Mouse (Mus musculus): ENCODE measurements at regions not wholly inside any gene's neighbourhood (a gene's known extent, or its start where the extent isn't known, plus 50 kb on each side); places are given as distances from the start of the nearest gene placed in this dataset.
"Not testable (repeated sequence)": the region's sequence is repeated elsewhere in the genome, so short reads cannot be mapped to it uniquely, and the experiment has no call there.

DNA sequence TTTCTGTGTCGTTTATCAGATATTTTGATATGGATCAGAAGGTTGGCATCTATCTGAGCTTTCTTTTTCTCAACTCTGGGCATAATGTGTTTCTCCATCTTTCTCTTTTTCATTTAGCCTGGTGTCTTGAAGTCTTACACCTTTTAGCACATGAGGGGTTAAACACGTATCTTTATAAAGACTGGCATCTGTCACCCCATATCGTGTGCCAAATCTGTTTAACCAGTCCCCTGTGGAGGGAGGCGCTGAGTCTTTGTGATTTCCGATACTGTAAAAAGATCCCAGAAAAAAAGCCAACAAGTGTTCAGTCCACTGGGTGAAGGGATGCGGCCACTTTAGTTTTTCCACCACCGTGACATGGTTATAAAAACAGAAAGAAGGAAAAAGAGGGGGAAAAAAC is 313.3 kb downstream of the Diras2 start:
- Histone ChIP-seq H3K27ac (no peak overlapping the region), H3K9ac (no peak overlapping the region), H3K4me3 (replicated peaks) (no peak overlapping the region), H3K4me1 (replicated peaks) (peaks cover 8% of the 10 kb centered on the region), H3K4me2 (replicated peaks) (no peak overlapping the region), H3K9me3 (no peaks in the 10 kb centered on the region), H3K36me3 (no peaks in the 10 kb centered on the region), H3K27me3 (replicated peaks) (no peaks in the 10 kb centered on the region)
- no peak for ATAC-seq
- 85% methylated on average over 7 of the region's 7 CpGs for WGBS

DNA sequence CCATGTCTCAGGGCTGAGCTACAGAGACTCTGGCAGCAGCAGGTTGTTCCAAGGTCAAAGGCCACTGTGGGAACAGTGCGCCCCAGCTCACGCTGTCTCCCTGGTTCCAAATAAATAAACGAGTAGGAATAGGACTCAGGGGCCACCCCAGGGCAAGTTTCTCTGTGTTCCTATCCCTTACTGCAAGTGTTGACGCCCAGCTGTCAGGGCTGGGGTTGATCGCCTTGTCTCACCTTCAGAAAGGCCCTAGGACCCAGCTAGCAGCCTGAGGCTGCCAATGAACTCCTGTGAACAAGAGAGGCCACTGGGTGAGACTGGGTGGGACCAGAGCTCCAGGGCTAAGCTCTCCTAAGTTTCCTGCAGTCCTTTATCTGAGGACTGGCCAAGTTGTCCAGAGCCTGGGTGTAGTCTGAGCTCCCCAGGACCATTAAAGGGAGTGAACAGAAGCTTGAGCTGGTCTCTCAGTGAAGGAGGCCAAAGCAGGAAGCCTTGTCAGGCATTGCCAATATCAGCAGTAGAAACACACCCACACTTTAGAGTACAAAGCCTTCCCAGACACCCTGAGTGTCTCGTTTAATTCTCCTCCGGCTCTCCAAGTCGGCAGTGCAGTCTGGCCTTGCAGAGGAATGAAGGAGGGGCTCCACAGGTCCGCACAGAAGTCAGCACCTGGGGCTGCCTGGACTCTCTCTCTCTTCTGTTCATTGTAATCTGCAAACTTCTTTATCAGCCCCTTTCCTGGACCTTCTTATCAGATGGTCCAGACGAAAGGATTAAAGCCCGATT is 308.6 kb downstream of the Diras2 start:
- Histone ChIP-seq H3K27ac (peak overlapping the region; percentile 29), H3K27me3 (replicated peaks) (no peaks in the 10 kb centered on the region), H3K4me3 (replicated peaks) (no peak overlapping the region), H3K36me3 (no peaks in the 10 kb centered on the region), H3K9ac (no peak overlapping the region), H3K9me3 (no peaks in the 10 kb centered on the region), H3K4me2 (replicated peaks) (no peak overlapping the region), H3K4me1 (replicated peaks) (peaks cover 16% of the 10 kb centered on the region)
- ATAC-seq = peak; percentile 73
- WGBS = 30% methylated on average over 11 of the region's 11 CpGs

- Histone ChIP-seq H3K27ac (no peak overlapping the region), H3K9me3 (no peaks in the 10 kb centered on the region), H3K27me3 (replicated peaks) (no peaks in the 10 kb centered on the region), H3K36me3 (no peaks in the 10 kb centered on the region), H3K9ac (peak overlapping the region; percentile 1; the same call in 1 of the 2 replicates), H3K4me2 (replicated peaks) (no peak overlapping the region), H3K4me1 (replicated peaks) (peaks cover 16% of the 10 kb centered on the region), H3K4me3 (replicated peaks) (no peak overlapping the region)
- WGBS = 64% methylated on average over 6 of the region's 6 CpGs
- peak; percentile 61 for ATAC-seq
Measured at GRCm38 (mm10) chr13:52223098-52223962, 307.7 kb downstream of the Diras2 start.

GRCm38 (mm10) chr13:52233971-52234370 is 297.1 kb downstream of the Diras2 start:
- no peak overlapping the region for H3K27ac ChIP-seq
- WGBS = 63% methylated on average over 5 of the region's 5 CpGs

GRCm38 (mm10) chr13:52236105-52236504 is 295.0 kb downstream of the Diras2 start:
- H3K4me1 ChIP-seq (replicated peaks) = 0 out of 2 replicates have a peak, but pooled peaks cover 8% of the 10 kb centered on the region
- no peak overlapping the region for H3K4me2 ChIP-seq (replicated peaks)
- ATAC-seq = no peak
- no peak overlapping the region for H3K4me3 ChIP-seq (replicated peaks)
- no peak overlapping the region for H3K27ac ChIP-seq
- no peaks in the 10 kb centered on the region for H3K36me3 ChIP-seq
- H3K27me3 ChIP-seq (replicated peaks) = no peaks in the 10 kb centered on the region
- no peaks in the 10 kb centered on the region for H3K9me3 ChIP-seq
- no peak overlapping the region for H3K9ac ChIP-seq
- WGBS = 30% methylated on average over 10 of the region's 10 CpGs

More at GRCm38 (mm10) chr13:52233971-52234370, 297.1 kb downstream of the Diras2 start:
- Histone ChIP-seq H3K9me3 (no peaks in the 10 kb centered on the region), H3K9ac (no peak overlapping the region), H3K4me3 (replicated peaks) (no peak overlapping the region), H3K27me3 (replicated peaks) (no peaks in the 10 kb centered on the region), H3K4me1 (replicated peaks) (0 out of 2 replicates have a peak, but pooled peaks cover 8% of the 10 kb centered on the region), H3K4me2 (replicated peaks) (no peak overlapping the region), H3K36me3 (no peaks in the 10 kb centered on the region)
- no peak for ATAC-seq

DNA sequence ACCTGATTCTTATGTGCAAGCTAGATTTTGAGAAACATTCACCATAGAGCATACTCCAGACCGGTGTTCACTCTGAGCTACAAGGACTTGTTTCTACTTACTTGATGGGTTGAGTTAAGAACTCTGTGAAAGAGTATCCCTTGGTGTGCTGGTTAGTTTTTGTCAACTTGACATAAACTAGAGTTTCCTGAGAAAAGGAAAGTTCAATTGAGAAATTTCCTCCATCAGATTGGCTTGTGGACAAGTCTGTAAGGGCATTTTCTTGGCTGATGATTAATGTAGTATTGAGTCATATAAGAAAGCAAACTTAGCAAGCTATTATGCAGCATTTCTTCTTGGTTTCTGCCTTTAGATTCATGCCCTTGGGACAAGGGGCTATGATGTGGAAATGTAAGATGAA is 291.5 kb downstream of the Diras2 start:
- H3K9ac ChIP-seq = no peak overlapping the region
- H3K4me1 ChIP-seq (replicated peaks) = 0 out of 2 replicates have a peak, but pooled peaks cover 8% of the 10 kb centered on the region
- H3K27ac ChIP-seq = no peak overlapping the region
- no peak for ATAC-seq
- no peak overlapping the region for H3K4me3 ChIP-seq (replicated peaks)
- no peaks in the 10 kb centered on the region for H3K9me3 ChIP-seq
- H3K36me3 ChIP-seq = no peaks in the 10 kb centered on the region
- H3K27me3 ChIP-seq (replicated peaks) = no peaks in the 10 kb centered on the region
- WGBS = 94% methylated on average over 1 of the region's 1 CpGs
- H3K4me2 ChIP-seq (replicated peaks) = no peak overlapping the region

GRCm38 (mm10) chr13:52241761-52242160 is 289.3 kb downstream of the Diras2 start:
- Histone ChIP-seq H3K27me3 (replicated peaks) (no peaks in the 10 kb centered on the region), H3K9ac (no peak overlapping the region), H3K4me2 (replicated peaks) (no peak overlapping the region), H3K9me3 (no peaks in the 10 kb centered on the region), H3K4me3 (replicated peaks) (no peak overlapping the region), H3K36me3 (no peaks in the 10 kb centered on the region), H3K27ac (no peak overlapping the region), H3K4me1 (replicated peaks) (no peaks in the 10 kb centered on the region)
- 53% methylated on average over 1 of the region's 1 CpGs for WGBS
- ATAC-seq = no peak

DNA sequence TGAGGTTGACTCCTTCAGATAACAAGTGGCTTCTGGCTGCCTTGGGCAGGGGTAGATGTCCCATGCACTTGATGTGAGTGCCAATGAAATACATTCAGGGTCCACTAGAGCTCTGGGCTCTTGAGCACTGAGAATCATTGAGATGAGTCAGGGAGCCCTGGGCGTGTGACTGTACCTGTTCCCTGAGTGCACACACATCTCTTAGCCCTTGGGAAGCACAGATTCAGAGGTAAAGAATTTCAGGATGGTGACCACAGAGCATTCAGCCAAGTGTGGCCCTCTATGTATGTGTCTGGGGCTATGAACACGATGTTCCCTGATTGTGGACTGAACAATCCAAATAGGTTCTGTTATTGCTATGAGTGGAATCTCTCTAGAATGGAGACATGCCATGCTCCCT is 281.6 kb downstream of the Diras2 start:
- 83% methylated on average over 2 of the region's 2 CpGs for WGBS
- H3K27ac ChIP-seq = no peak overlapping the region
- H3K9me3 ChIP-seq = no peaks in the 10 kb centered on the region
- H3K27me3 ChIP-seq (replicated peaks) = no peaks in the 10 kb centered on the region
- H3K4me3 ChIP-seq (replicated peaks) = no peak overlapping the region
- no peak for ATAC-seq
- no peak overlapping the region for H3K4me2 ChIP-seq (replicated peaks)
- H3K4me1 ChIP-seq (replicated peaks) = no peaks in the 10 kb centered on the region
- H3K9ac ChIP-seq = no peak overlapping the region
- H3K36me3 ChIP-seq = no peaks in the 10 kb centered on the region

DNA sequence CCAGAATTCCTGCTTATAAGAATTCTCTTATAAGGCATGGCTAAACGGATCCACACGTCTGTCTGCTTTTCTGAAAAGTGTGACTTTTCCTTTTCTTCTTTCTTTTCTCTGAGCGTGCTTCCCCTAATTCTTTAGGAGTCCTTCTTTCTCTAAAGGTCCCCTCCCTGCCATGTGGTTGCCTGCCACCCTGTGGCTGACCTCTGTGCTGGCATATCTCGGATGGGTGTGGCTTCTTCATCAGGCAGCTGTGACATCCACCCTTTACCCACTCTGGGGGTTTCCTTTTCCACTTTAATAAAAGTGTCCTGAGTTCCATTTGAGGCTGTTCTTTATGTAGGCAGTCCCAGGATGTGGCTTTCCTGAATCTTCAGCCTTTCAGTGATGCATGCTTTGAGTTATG is 280.7 kb downstream of the Diras2 start:
- Histone ChIP-seq H3K4me3 (replicated peaks) (no peak overlapping the region), H3K27me3 (replicated peaks) (no peaks in the 10 kb centered on the region), H3K27ac (no peak overlapping the region), H3K36me3 (no peaks in the 10 kb centered on the region), H3K9ac (no peak overlapping the region), H3K9me3 (no peaks in the 10 kb centered on the region), H3K4me1 (replicated peaks) (no peaks in the 10 kb centered on the region), H3K4me2 (replicated peaks) (no peak overlapping the region)
- WGBS = 56% methylated on average over 4 of the region's 4 CpGs
- no peak for ATAC-seq

GRCm38 (mm10) chr13:52252303-52252702 is 278.8 kb downstream of the Diras2 start:
- no peak for ATAC-seq
- no peaks in the 10 kb centered on the region for H3K27me3 ChIP-seq (replicated peaks)
- no peaks in the 10 kb centered on the region for H3K36me3 ChIP-seq
- no peak overlapping the region for H3K27ac ChIP-seq
- H3K4me3 ChIP-seq (replicated peaks) = no peak overlapping the region
- no peak overlapping the region for H3K9ac ChIP-seq
- H3K4me2 ChIP-seq (replicated peaks) = no peak overlapping the region
- H3K4me1 ChIP-seq (replicated peaks) = no peaks in the 10 kb centered on the region
- H3K9me3 ChIP-seq = no peaks in the 10 kb centered on the region
- 63% methylated on average over 4 of the region's 4 CpGs for WGBS

GRCm38 (mm10) chr13:52252726-52253125 is 278.4 kb downstream of the Diras2 start:
- WGBS = 35% methylated on average over 6 of the region's 6 CpGs
- not testable (repeated sequence) for H3K36me3 ChIP-seq; H3K27ac ChIP-seq; H3K9ac ChIP-seq; H3K27me3 ChIP-seq (replicated peaks); H3K4me3 ChIP-seq (replicated peaks); H3K4me1 ChIP-seq (replicated peaks); H3K9me3 ChIP-seq; ATAC-seq; H3K4me2 ChIP-seq (replicated peaks)

- Histone ChIP-seq H3K4me3 (replicated peaks) (no peak overlapping the region), H3K27me3 (replicated peaks) (no peaks in the 10 kb centered on the region), H3K4me1 (replicated peaks) (no peaks in the 10 kb centered on the region), H3K9me3 (no peaks in the 10 kb centered on the region), H3K36me3 (no peaks in the 10 kb centered on the region), H3K27ac (no peak overlapping the region), H3K9ac (no peak overlapping the region), H3K4me2 (replicated peaks) (no peak overlapping the region)
- ATAC-seq = no peak; the same call in 1 of the 2 replicates
- 27% methylated on average over 8 of the region's 8 CpGs for WGBS
Measured at GRCm38 (mm10) chr13:52253138-52253537, 277.9 kb downstream of the Diras2 start.

All from intestine, embryonic 15.5 days (tissue).